12 mouse cellular contexts compared by ENCODE assay signal in the genomic region with DNA sequence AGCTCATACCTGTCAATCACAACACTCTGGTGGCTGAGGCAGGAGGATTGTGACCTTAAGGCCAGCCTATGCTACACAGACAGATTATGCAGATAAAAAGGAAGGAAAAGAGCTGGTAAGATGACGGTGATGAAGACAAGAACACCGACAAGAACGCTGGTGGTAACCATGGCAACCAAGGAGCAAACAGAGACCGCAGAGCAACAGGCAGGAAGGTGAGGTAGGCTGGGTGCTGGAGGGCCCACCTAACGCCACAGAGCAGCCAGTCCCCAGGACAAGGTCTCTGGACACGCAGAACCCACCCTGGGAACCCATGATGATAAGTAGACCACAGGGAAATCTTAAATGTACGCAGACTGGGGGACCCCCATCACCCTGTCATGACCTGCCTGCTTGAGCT. TPM values are rescaled to one million over a fixed set of nuclear protein-coding genes. Genes with fewer than 3 reads are reported as not detected.
DNase-seq lines count a peak whose midpoint lies in the region; ATAC-seq and TF ChIP-seq lines count a peak whose summit lies in the region.
"Had no signal": no experiment of that assay in that cellular context is flagged by ENCODE, and none has a peak within 500 bp of the region (broad histone marks: within the 10 kb centered on the region; RNA-seq: fewer than 3 reads in every experiment).

No protein-coding gene starts in this region.

- no peaks in the 10 kb centered on the region for H3K36me3 ChIP-seq in intestine, embryonic 15.5 days
- H3K36me3 ChIP-seq in stomach, embryonic 16.5 days (ENCODE audit: control insufficient read depth, insufficient read depth, low read length) = no peaks in the 10 kb centered on the region
- H3K36me3 ChIP-seq: embryonic facial prominence, embryonic 12.5 days; limb, embryonic 15.5 days had no signal

- peak overlapping the region; percentile 79 for H3K27ac ChIP-seq in layer of hippocampus, adult 2 months
- H3K27ac ChIP-seq in intestine, embryonic 15.5 days = 0 out of 2 replicates have a peak overlapping the region, but pooled peaks have one; percentile 86
- H3K27ac ChIP-seq in stomach, embryonic 16.5 days (ENCODE audit: low read length) = peak overlapping the region; percentile 56; the same call in 1 of the 2 replicates
- H3K27ac ChIP-seq: gastrocnemius, adult 2 months; limb, embryonic 15.5 days had no signal

- H3K4me3 ChIP-seq in layer of hippocampus, adult 2 months = no peak overlapping the region
- no peak overlapping the region for H3K4me3 ChIP-seq in intestine, embryonic 15.5 days (replicated peaks)
- H3K4me3 ChIP-seq in stomach, embryonic 16.5 days (replicated peaks; ENCODE audit: low read length) = no peak overlapping the region
- H3K4me3 ChIP-seq: embryonic facial prominence, embryonic 12.5 days; gastrocnemius, adult 2 months; limb, embryonic 15.5 days had no signal

- H3K9me3 ChIP-seq in intestine, embryonic 15.5 days = no peaks in the 10 kb centered on the region
- H3K9me3 ChIP-seq in stomach, embryonic 16.5 days (replicated peaks; ENCODE audit: control insufficient read depth, low read length) = 0 out of 2 replicates have a peak, but pooled peaks cover 3% of the 10 kb centered on the region
- H3K9me3 ChIP-seq: embryonic facial prominence, embryonic 12.5 days; limb, embryonic 15.5 days had no signal

- WGBS in intestine, embryonic 15.5 days = 37% methylated on average over 7 of the region's 7 CpGs
- 49% methylated on average over 7 of the region's 7 CpGs for WGBS in stomach, embryonic 16.5 days

- no peak for DNase-seq in layer of hippocampus, adult 2 months (ENCODE audit: low spot score in 2 of 2)
- no peak for DNase-seq in layer of hippocampus, adult 8-10 months (ENCODE audit: low spot score in 2 of 2)
- DNase-seq in T-cell, adult 2 months (ENCODE audit: low spot score) = peak; percentile 90
- DNase-seq in lung, postnatal 14 days = no peak
- DNase-seq in liver = no peak
- DNase-seq in layer of hippocampus, postnatal 10 days (ENCODE audit: low spot score in 2 of 2) = no peak
- DNase-seq: gastrocnemius, adult 2 months; kidney, adult 2 months had no signal

- H3K4me2 ChIP-seq in intestine, embryonic 15.5 days (replicated peaks) = 0 out of 2 replicates have a peak overlapping the region, but pooled peaks have one; percentile 44
- no peak overlapping the region for H3K4me2 ChIP-seq in stomach, embryonic 16.5 days (ENCODE audit: low read depth, low read length)

- peaks cover 84% of the 10 kb centered on the region for H3K4me1 ChIP-seq in intestine, embryonic 15.5 days (replicated peaks)
- peaks cover 80% of the 10 kb centered on the region for H3K4me1 ChIP-seq in stomach, embryonic 16.5 days (ENCODE audit: control insufficient read depth, insufficient read depth, low read length)

- H3K27me3 ChIP-seq in intestine, embryonic 15.5 days (replicated peaks) = no peaks in the 10 kb centered on the region
- H3K27me3 ChIP-seq in stomach, embryonic 16.5 days (ENCODE audit: control insufficient read depth, insufficient read depth, low read length) = no peaks in the 10 kb centered on the region
- H3K27me3 ChIP-seq: embryonic facial prominence, embryonic 12.5 days; limb, embryonic 15.5 days had no signal

- TF ChIP-seq CTCF in layer of hippocampus, adult 2 months (conservative IDR thresholded peaks at IDR 0.05) = no peak

- no peak overlapping the region for H3K9ac ChIP-seq in intestine, embryonic 15.5 days
- no peak overlapping the region for H3K9ac ChIP-seq in stomach, embryonic 16.5 days (ENCODE audit: low read length)
- H3K9ac ChIP-seq: limb, embryonic 15.5 days had no signal

- no peak for ATAC-seq in intestine, embryonic 15.5 days
- ATAC-seq in stomach, embryonic 16.5 days (ENCODE audit: insufficient read depth, low FRiP score) = no peak

RNA-seq across cellular contexts. Expression of a gene that starts 9.8 kb away (rescaled TPM):
- 100 to 1,000 TPM; 138 to 139 TPM for total RNA-seq in layer of hippocampus, adult 2 months (2021)
- total RNA-seq in layer of hippocampus, adult 8-10 months (2022) = 100 to 1,000 TPM; 119 to 176 (median 137) TPM
- 152 and 167 TPM in 2 replicates for polyA plus RNA-seq in intestine, embryonic 15.5 days (2015; fragmentation: Nextera tagmentation; extraction: Ambion mirVana)
- polyA plus RNA-seq in stomach, embryonic 16.5 days (2015; fragmentation: Nextera tagmentation; extraction: Ambion mirVana) = 144 and 177 TPM in 2 replicates
- 100 to 1,000 TPM; 129 to 134 TPM for total RNA-seq in layer of hippocampus, postnatal 10 days (2021)

RNA-seq across cellular contexts. Expression of a gene that starts 31.5 kb away (rescaled TPM):
- total RNA-seq in layer of hippocampus, adult 2 months (2021) = 1 to 10 TPM; 7.7 to 8.4 TPM
- 1 to 10 TPM; 7.0 to 9.4 (median 7.3) TPM for total RNA-seq in layer of hippocampus, adult 8-10 months (2022)
- 12.4 and 13.8 TPM in 2 replicates for polyA plus RNA-seq in intestine, embryonic 15.5 days (2015; fragmentation: Nextera tagmentation; extraction: Ambion mirVana)
- polyA plus RNA-seq in stomach, embryonic 16.5 days (2015; fragmentation: Nextera tagmentation; extraction: Ambion mirVana) = 10.7 and 12.7 TPM in 2 replicates
- 1 to 10 TPM; 7.4 to 9.3 TPM for total RNA-seq in layer of hippocampus, postnatal 10 days (2021)

RNA-seq across cellular contexts. Expression of a gene that starts 52.4 kb away (rescaled TPM):
- 10 to 100 TPM; 15.2 to 15.5 TPM for total RNA-seq in layer of hippocampus, adult 2 months (2021)
- total RNA-seq in layer of hippocampus, adult 8-10 months (2022) = 10 to 100 TPM; 12.5 to 15.9 (median 15.5) TPM
- polyA plus RNA-seq in intestine, embryonic 15.5 days (2015; fragmentation: Nextera tagmentation; extraction: Ambion mirVana) = 14.4 and 15.3 TPM in 2 replicates
- polyA plus RNA-seq in stomach, embryonic 16.5 days (2015; fragmentation: Nextera tagmentation; extraction: Ambion mirVana) = 14.5 and 16.5 TPM in 2 replicates
- 10 to 100 TPM; 16.3 to 18.3 TPM for total RNA-seq in layer of hippocampus, postnatal 10 days (2021)
